Mouse (Mus musculus) midbrain, embryonic 16.5 days (tissue): ENCODE measurements around the gene Lefty1. TPM values are rescaled to one million over a fixed set of nuclear protein-coding genes. Genes with fewer than 3 reads are reported as not detected.

ENCODE experiments used
- ATAC-seq: fragments of 200-750 bp; cut with Nextera tagmentation; 2 replicates; pipeline ENCODE4 v1.8.0; 2017; ENCODE audit warnings: moderate TSS enrichment
- H3K27ac ChIP-seq: fragments of 300-500 bp; sonication (generic); 2 replicates; pipeline ENCODE4 v1.5.1; 2014; ENCODE audit warnings: mild to moderate bottlenecking, low read length, mixed read lengths
- H3K27me3 ChIP-seq: fragments of 300-500 bp; sonication (generic); 2 replicates; pipeline ENCODE4 v1.6.1; 2014; ENCODE audit warnings: low read depth, low read length, mixed read lengths; ENCODE audit not compliant: control insufficient read depth, insufficient read depth
- H3K36me3 ChIP-seq: fragments of 300-500 bp; sonication (generic); 2 replicates; pipeline ENCODE4 v1.6.1; 2014; ENCODE audit warnings: mild to moderate bottlenecking, low read length, moderate library complexity, mixed read lengths; ENCODE audit not compliant: control insufficient read depth, insufficient read depth
- H3K4me1 ChIP-seq: fragments of 300-500 bp; sonication (generic); 2 replicates; pipeline ENCODE4 v1.6.1; 2014; ENCODE audit warnings: mild to moderate bottlenecking, low read length, mixed read lengths; ENCODE audit not compliant: control insufficient read depth, insufficient read depth
- H3K4me2 ChIP-seq: fragments of 300-500 bp; sonication (generic); 2 replicates; pipeline ENCODE4 v1.6.1; 2014; ENCODE audit warnings: mild to moderate bottlenecking, low read length, mixed read lengths
- H3K4me3 ChIP-seq: fragments of 300-500 bp; sonication (generic); 2 replicates; pipeline ENCODE4 v1.5.1; 2014; ENCODE audit warnings: low read depth, mild to moderate bottlenecking, low read length, moderate library complexity, mixed read lengths
- H3K9ac ChIP-seq: fragments of 300-500 bp; sonication (generic); 2 replicates; pipeline ENCODE4 v1.6.1; 2014; ENCODE audit warnings: low read depth, low read length, mixed read lengths
- H3K9me3 ChIP-seq: fragments of 300-500 bp; sonication (generic); replicated peaks from 2 replicates; pipeline ENCODE4 v1.6.1; 2014; ENCODE audit warnings: mild to moderate bottlenecking, low read length, mixed read lengths; ENCODE audit not compliant: control insufficient read depth, poor library complexity, severe bottlenecking
- WGBS: fragments of 180-500 bp; shearing (Covaris S2); extraction: QIAGEN DNeasy Blood & Tissue Kit; methylation state at CpG from one replicate; pipeline ENCODE4 v1.1.7; 2014; 5-methylcytosine and 5-hydroxymethylcytosine counted together
- polyA plus RNA-seq: library from polyadenylated mRNA; unstranded; fragments of >200 nt; fragmentation: Nextera tagmentation; extraction: Ambion mirVana; gene quantifications from 2 replicates; pipeline ENCODE4 v1.2.1, GENCODE M21; 2015

The Lefty1 gene
- polyA plus RNA-seq, 1 experiment from 2014 or later, result not detected

DNA sequence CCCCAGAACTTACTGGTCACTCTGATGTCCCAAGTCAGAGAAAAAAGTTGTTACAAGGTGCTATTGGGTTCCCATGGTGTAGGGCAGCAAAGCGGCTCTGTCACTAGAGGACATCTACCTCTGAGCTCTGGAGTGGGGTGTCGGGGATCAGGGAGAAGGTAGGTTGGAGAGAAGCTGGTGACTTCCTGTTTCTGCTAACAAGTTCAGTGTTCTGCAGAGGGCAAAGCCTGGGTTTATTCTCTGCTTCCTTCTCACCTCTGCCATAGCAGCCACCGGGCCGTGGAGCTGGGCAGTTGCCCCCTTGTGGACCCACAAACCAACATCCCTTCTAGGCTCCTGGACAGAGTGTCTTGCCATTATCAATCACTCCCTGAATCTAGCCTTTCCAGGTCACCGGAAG lies 22.0 kb upstream of the Lefty1 start:
- 90% methylated on average over 5 of the region's 5 CpGs for WGBS
- no peak overlapping the region for H3K9ac ChIP-seq
- no peak for ATAC-seq
- no peak overlapping the region for H3K4me3 ChIP-seq
- no peaks in the 10 kb centered on the region for H3K4me1 ChIP-seq
- H3K27me3 ChIP-seq, result no peaks in the 10 kb centered on the region
- H3K27ac ChIP-seq, result no peak overlapping the region
- H3K36me3 ChIP-seq, result no peaks in the 10 kb centered on the region
- H3K4me2 ChIP-seq, result no peak overlapping the region
- H3K9me3 ChIP-seq, result no peaks in the 10 kb centered on the region

DNA sequence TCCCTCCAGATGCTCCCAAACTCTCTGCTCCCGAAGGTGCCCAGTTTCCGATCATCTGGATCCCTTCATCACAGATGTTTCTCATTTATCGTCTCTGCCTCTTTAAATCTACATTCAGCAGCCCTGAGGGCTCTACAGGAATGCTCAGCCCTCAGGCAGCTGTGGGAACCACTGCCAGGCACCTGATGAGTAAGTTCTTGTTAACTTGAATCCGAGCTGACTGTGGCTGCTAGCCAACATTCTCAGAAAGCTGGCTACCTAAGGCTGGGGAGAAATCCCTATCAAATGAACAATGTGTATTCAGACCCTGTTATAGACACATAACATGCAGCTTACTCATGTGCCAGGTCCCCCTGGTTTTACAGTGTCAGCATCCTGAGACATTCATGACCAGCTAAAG lies 21.0 kb upstream of the Lefty1 start:
- Histone ChIP-seq H3K4me2 (no peak overlapping the region), H3K9me3 (no peaks in the 10 kb centered on the region), H3K4me3 (no peak overlapping the region), H3K27ac (no peak overlapping the region), H3K4me1 (no peaks in the 10 kb centered on the region), H3K36me3 (no peaks in the 10 kb centered on the region), H3K27me3 (no peaks in the 10 kb centered on the region), H3K9ac (no peak overlapping the region)
- no peak for ATAC-seq
- WGBS, result 64% methylated on average over 4 of the region's 4 CpGs

DNA sequence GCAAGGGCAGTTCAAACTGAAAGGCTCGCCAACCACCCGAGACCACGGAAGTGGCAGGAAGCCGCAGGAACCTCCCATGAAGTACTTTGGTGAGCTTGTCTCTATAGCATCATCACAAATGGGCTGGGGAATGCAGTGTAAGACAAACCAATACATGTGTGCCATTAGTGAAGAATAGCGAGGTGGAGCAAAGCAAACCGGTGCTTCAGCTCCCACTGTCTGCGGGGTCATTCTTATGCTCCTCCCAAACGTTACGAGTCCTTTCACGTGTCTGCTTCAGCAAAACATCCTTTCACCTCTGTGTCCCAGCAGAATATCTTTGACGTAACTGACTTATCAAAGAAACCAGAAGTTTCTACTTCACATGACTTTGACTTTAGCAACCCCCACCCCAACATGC lies 18.4 kb upstream of the Lefty1 start:
- WGBS, result 89% methylated on average over 11 of the region's 11 CpGs
- Histone ChIP-seq H3K36me3 (no peaks in the 10 kb centered on the region), H3K4me1 (0 out of 2 replicates have a peak, but pooled peaks cover 2% of the 10 kb centered on the region), H3K27ac (no peak overlapping the region), H3K27me3 (no peaks in the 10 kb centered on the region), H3K9me3 (no peaks in the 10 kb centered on the region), H3K4me3 (no peak overlapping the region), H3K9ac (no peak overlapping the region), H3K4me2 (no peak overlapping the region)
- ATAC-seq, result no peak

DNA sequence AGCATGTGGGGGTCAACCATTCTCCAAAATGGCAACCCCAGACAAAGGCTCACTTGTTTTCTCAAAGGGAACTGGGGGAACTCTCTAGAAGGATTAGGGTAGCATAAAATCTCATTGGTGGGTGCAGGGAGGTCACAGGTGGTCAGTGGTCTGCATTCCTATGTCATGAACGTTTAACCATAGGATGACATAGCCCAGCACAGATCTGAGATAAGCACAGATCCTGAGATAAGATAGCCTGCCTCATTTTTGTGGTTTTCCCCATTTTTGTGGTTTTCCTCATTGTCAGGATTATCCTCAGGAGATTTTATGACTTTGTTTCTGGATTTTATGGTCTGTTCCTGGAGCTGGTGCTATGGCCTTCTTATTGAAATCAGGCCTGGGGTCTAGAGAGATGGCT lies 17.8 kb upstream of the Lefty1 start:
- H3K9ac ChIP-seq, result no peak overlapping the region
- H3K4me3 ChIP-seq, result no peak overlapping the region
- no peaks in the 10 kb centered on the region for H3K9me3 ChIP-seq
- H3K27me3 ChIP-seq, result no peaks in the 10 kb centered on the region
- H3K27ac ChIP-seq, result no peak overlapping the region
- 0 out of 2 replicates have a peak, but pooled peaks cover 2% of the 10 kb centered on the region for H3K4me1 ChIP-seq
- H3K4me2 ChIP-seq, result no peak overlapping the region
- WGBS, result 67% methylated on average over 1 of the region's 1 CpGs
- H3K36me3 ChIP-seq, result no peaks in the 10 kb centered on the region
- ATAC-seq, result no peak

DNA sequence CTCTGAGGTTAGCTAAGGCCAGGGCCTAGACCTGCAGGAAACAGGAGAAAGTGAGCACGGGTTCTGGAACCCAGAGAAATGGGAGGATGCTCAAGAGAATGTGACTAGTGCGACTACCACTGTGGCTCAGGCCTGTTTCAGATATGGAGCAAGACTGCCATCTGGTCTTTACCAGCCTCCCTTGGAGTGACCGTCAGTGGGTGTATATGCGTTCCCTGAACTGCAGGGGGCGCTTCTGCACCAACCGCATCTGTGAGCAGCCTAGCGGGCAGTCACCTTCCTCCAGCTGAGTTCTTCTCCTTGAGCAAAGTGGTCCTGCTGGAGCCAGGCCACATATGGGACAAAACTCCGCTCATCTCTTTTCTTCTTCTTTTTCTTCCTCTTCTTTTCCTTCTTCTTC lies 15.1 kb upstream of the Lefty1 start:
- H3K4me1 ChIP-seq, result 0 out of 2 replicates have a peak, but pooled peaks cover 2% of the 10 kb centered on the region
- WGBS, result 32% methylated on average over 8 of the region's 8 CpGs
- no peak for ATAC-seq

DNA sequence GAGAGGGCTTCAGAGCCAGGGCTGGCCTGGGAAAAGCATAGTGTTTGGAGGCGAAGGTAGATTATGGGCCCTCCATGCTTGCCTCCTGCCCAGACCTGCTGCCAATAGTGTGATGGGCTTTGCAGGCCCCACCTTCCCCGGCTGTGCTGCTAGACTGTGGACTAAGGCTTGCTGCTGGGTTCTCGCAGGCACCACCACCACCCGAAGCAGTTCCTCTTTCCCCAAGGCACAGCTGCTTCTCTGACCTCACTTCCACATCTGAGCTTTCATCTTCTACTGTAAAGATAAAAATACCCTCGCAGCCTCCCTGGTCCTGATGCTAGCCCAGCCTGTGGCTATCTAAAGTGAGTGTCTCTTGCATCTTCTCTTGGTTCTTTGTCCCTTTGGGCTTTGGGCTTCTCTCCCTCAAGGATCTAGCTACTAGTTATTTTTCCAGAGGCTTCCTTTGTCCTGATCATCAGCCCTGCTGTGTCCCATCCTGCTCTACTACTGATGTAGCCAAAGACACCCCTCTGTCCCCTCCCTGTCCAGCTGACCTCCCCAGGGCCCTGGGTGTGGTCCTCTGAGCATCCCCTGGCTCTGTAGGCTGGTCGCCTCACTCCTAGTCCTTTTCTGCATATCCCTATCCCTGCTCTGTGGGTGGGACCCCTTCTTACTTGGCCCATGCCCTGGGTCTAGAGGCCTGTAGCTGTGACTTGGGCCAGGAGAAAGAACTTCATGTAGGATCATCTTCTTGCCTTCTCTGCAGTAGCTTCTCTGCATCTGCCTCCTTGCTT lies 12.4 kb upstream of the Lefty1 start:
- ATAC-seq, result no peak
- no peaks in the 10 kb centered on the region for H3K36me3 ChIP-seq
- H3K4me1 ChIP-seq, result 0 out of 2 replicates have a peak, but pooled peaks cover 2% of the 10 kb centered on the region
- no peak overlapping the region for H3K27ac ChIP-seq
- H3K4me2 ChIP-seq, result no peak overlapping the region
- H3K9ac ChIP-seq, result no peak overlapping the region
- WGBS, result 81% methylated on average over 6 of the region's 6 CpGs
- H3K9me3 ChIP-seq, result no peaks in the 10 kb centered on the region
- no peak overlapping the region for H3K4me3 ChIP-seq
- H3K27me3 ChIP-seq, result no peaks in the 10 kb centered on the region

More for the DNA sequence above, 15.1 kb upstream of the Lefty1 start:
- Histone ChIP-seq H3K36me3 (no peaks in the 10 kb centered on the region), H3K9me3 (no peaks in the 10 kb centered on the region), H3K27me3 (no peaks in the 10 kb centered on the region), H3K9ac (no peak overlapping the region), H3K4me2 (no peak overlapping the region), H3K4me3 (no peak overlapping the region), H3K27ac (no peak overlapping the region)

DNA sequence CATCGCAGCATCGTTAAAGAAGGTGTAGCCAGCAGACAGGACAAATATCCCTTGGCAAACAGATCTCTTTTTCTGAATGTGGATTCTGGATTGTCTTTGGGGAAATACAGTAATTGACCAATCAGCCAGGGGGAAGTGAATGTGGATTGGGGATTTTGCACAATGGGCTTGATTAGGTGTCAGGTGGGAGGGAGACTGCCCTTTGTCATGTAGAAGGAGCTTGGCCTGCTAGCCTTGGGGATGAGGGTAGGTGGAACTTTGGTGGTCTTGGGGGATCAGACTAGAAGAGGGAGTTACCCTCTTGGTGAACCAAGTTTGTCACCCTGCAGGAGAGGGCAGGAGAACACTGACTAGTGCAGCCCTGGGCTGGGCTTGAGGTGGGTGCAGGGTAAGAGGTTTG lies 10.1 kb upstream of the Lefty1 start:
- Histone ChIP-seq H3K27ac (no peak overlapping the region), H3K9ac (no peak overlapping the region), H3K36me3 (no peaks in the 10 kb centered on the region), H3K4me2 (no peak overlapping the region), H3K4me1 (no peaks in the 10 kb centered on the region), H3K4me3 (no peak overlapping the region), H3K27me3 (no peaks in the 10 kb centered on the region), H3K9me3 (no peaks in the 10 kb centered on the region)
- ATAC-seq, result no peak
- 40% methylated on average over 2 of the region's 2 CpGs for WGBS

DNA sequence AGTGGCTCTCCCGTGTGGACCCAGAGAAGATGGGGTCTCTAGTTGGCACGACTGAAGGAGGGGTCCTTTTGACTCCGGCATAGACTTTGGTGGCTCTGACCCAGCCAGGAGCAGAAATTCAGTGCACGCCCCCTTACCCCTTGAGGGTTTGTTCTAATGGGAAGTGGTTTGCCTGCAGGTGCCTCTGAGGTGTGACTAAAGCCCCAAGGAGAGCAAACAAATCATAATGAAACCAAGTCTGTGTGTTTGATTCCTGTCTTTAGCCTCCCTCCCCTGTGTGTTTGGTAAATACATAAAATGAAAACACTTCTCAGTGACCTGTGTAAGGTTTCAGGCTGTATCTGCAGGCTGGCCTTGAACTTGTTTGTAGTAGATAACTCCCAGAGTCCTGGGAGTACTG lies 8.5 kb upstream of the Lefty1 start:
- H3K27ac ChIP-seq, result no peak overlapping the region
- no peaks in the 10 kb centered on the region for H3K4me1 ChIP-seq
- 78% methylated on average over 4 of the region's 4 CpGs for WGBS
- H3K36me3 ChIP-seq, result no peaks in the 10 kb centered on the region
- H3K9ac ChIP-seq, result no peak overlapping the region
- no peak overlapping the region for H3K4me3 ChIP-seq
- ATAC-seq, result no peak
- H3K27me3 ChIP-seq, result no peaks in the 10 kb centered on the region
- H3K4me2 ChIP-seq, result no peak overlapping the region
- H3K9me3 ChIP-seq, result no peaks in the 10 kb centered on the region

DNA sequence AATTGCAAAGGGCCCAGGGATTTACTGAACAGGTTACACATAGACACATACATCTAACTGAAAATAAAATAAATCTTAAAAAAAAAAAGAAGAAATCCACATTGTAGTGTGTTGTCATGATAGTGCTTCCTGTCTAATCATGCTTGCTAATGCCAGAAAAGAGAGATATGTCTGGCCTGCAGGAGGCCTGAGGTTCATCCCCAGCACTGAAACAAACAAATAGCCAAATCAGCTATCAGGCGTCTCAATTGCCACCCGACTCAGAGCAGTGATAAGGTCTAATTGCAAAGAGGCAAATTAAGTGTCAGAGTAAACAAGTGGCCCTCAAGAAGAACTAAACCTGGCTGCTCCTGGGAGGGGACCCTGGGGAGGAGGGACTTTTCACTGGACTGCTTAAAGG lies 5.2 kb upstream of the Lefty1 start:
- no peaks in the 10 kb centered on the region for H3K36me3 ChIP-seq
- H3K4me3 ChIP-seq, result no peak overlapping the region
- no peaks in the 10 kb centered on the region for H3K9me3 ChIP-seq
- WGBS, result 60% methylated on average over 2 of the region's 2 CpGs
- no peaks in the 10 kb centered on the region for H3K4me1 ChIP-seq
- no peak for ATAC-seq
- H3K9ac ChIP-seq, result no peak overlapping the region
- peaks cover 9% of the 10 kb centered on the region; the same call in 1 of the 2 replicates for H3K27me3 ChIP-seq
- no peak overlapping the region for H3K4me2 ChIP-seq
- no peak overlapping the region; the same call in 1 of the 2 replicates for H3K27ac ChIP-seq
